Mouse (Mus musculus) intestine, embryonic 15.5 days (tissue): ENCODE measurements at regions not wholly inside any gene's neighbourhood (a gene's known extent, or its start where the extent isn't known, plus 50 kb on each side); places are given as distances from the start of the nearest gene placed in this dataset.

Experiments
- ATAC-seq: fragments of 200-750 bp; cut with Nextera tagmentation; 2 replicates; pipeline ENCODE4 v1.8.0; 2017; ENCODE audit warnings: moderate TSS enrichment, moderate library complexity
- H3K27ac ChIP-seq: fragments of 300-500 bp; sonication (generic); 2 replicates; pipeline ENCODE4 v1.5.1; 2015; ENCODE audit warnings: mild to moderate bottlenecking, inconsistent platforms
- H3K27me3 ChIP-seq: fragments of 300-500 bp; sonication (generic); replicated peaks from 2 replicates; pipeline ENCODE4 v1.6.1; 2015; ENCODE audit warnings: inconsistent platforms
- H3K36me3 ChIP-seq: fragments of 300-500 bp; sonication (generic); 2 replicates; pipeline ENCODE4 v1.6.1; 2015; ENCODE audit warnings: inconsistent platforms
- H3K4me1 ChIP-seq: fragments of 300-500 bp; sonication (generic); replicated peaks from 2 replicates; pipeline ENCODE4 v1.6.1; 2015; ENCODE audit warnings: inconsistent platforms
- H3K4me2 ChIP-seq: fragments of 300-500 bp; sonication (generic); replicated peaks from 2 replicates; pipeline ENCODE4 v1.6.1; 2015; ENCODE audit warnings: mild to moderate bottlenecking, inconsistent platforms
- H3K4me3 ChIP-seq: fragments of 300-500 bp; sonication (generic); replicated peaks from 2 replicates; pipeline ENCODE4 v1.5.1; 2015; ENCODE audit warnings: inconsistent platforms
- H3K9ac ChIP-seq: fragments of 300-500 bp; sonication (generic); 2 replicates; pipeline ENCODE4 v1.6.1; 2015; ENCODE audit warnings: inconsistent platforms
- H3K9me3 ChIP-seq: fragments of 300-500 bp; sonication (generic); 2 replicates; pipeline ENCODE4 v1.6.1; 2016; ENCODE audit warnings: inconsistent platforms
- WGBS: fragments of 180-500 bp; shearing (Covaris S2); methylation state at CpG from one replicate; pipeline ENCODE4 v1.1.7; 2015; 5-methylcytosine and 5-hydroxymethylcytosine counted together

- Histone ChIP-seq H3K4me1 (no peaks in the 10 kb centered on the region), H3K4me3 (no peak overlapping the region), H3K36me3 (no peaks in the 10 kb centered on the region), H3K9ac (no peak overlapping the region), H3K9me3 (no peaks in the 10 kb centered on the region), H3K4me2 (no peak overlapping the region), H3K27me3 (no peaks in the 10 kb centered on the region), H3K27ac (no peak overlapping the region)
- 56% methylated on average over 2 of the region's 2 CpGs for WGBS
- ATAC-seq = no peak
Observed at GRCm38 (mm10) chr1:187484821-187485220, 123.8 kb upstream of the Esrrg start.

GRCm38 (mm10) chr1:187487948-187488690 is 120.5 kb upstream of the Esrrg start:
- Histone ChIP-seq H3K27me3 (no peaks in the 10 kb centered on the region), H3K9ac (no peak overlapping the region), H3K4me2 (no peak overlapping the region), H3K27ac (no peak overlapping the region), H3K36me3 (no peaks in the 10 kb centered on the region), H3K4me1 (no peaks in the 10 kb centered on the region), H3K4me3 (no peak overlapping the region), H3K9me3 (no peaks in the 10 kb centered on the region)
- no peak for ATAC-seq
- WGBS = 89% methylated on average over 13 of the region's 13 CpGs

- H3K4me2 ChIP-seq = no peak overlapping the region
- H3K27me3 ChIP-seq = no peaks in the 10 kb centered on the region
- H3K9me3 ChIP-seq = no peaks in the 10 kb centered on the region
- no peaks in the 10 kb centered on the region for H3K4me1 ChIP-seq
- no peak for ATAC-seq
- 77% methylated on average over 3 of the region's 3 CpGs for WGBS
- no peak overlapping the region for H3K27ac ChIP-seq
- H3K4me3 ChIP-seq = no peak overlapping the region
- no peak overlapping the region for H3K9ac ChIP-seq
- H3K36me3 ChIP-seq = no peaks in the 10 kb centered on the region
Observed at GRCm38 (mm10) chr1:187489452-187489851, 119.1 kb upstream of the Esrrg start.

GRCm38 (mm10) chr1:187505368-187505767 is 103.2 kb upstream of the Esrrg start:
- H3K27me3 ChIP-seq = no peaks in the 10 kb centered on the region
- ATAC-seq = no peak
- H3K36me3 ChIP-seq = no peaks in the 10 kb centered on the region
- H3K4me3 ChIP-seq = no peak overlapping the region
- WGBS = 47% methylated on average over 9 of the region's 9 CpGs
- H3K4me1 ChIP-seq = 0 out of 2 replicates have a peak, but pooled peaks cover 3% of the 10 kb centered on the region
- no peak overlapping the region for H3K27ac ChIP-seq
- no peaks in the 10 kb centered on the region for H3K9me3 ChIP-seq
- no peak overlapping the region for H3K4me2 ChIP-seq
- H3K9ac ChIP-seq = no peak overlapping the region

DNA sequence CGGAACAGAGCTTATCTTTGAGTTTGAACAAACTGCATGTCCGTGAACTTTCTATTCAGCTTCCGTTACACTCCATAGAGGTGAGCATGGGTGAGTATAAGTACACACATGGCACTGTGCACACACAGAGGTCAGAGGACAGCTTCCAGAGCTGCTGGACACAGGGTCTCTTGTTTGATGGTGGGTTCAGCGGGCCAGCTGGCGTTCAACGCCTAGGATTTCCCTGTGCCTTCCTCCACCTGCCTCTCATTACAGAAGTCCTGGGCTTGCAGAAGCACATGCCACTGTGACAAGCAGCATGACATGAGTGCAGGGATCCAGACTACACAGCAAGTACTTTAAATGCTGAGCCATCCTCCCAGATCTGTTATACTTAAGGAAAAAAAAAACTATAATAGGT is 101.4 kb upstream of the Esrrg start:
- WGBS = 78% methylated on average over 6 of the region's 6 CpGs
- no peak overlapping the region for H3K9ac ChIP-seq
- no peaks in the 10 kb centered on the region for H3K9me3 ChIP-seq
- H3K36me3 ChIP-seq = no peaks in the 10 kb centered on the region
- H3K4me3 ChIP-seq = no peak overlapping the region
- ATAC-seq = no peak
- H3K27ac ChIP-seq = no peak overlapping the region
- no peak overlapping the region for H3K4me2 ChIP-seq
- H3K4me1 ChIP-seq = 0 out of 2 replicates have a peak, but pooled peaks cover 3% of the 10 kb centered on the region
- H3K27me3 ChIP-seq = no peaks in the 10 kb centered on the region

GRCm38 (mm10) chr1:187531349-187531922 is 77.2 kb upstream of the Esrrg start:
- Histone ChIP-seq H3K27me3 (no peaks in the 10 kb centered on the region), H3K36me3 (no peaks in the 10 kb centered on the region), H3K4me2 (no peak overlapping the region), H3K9me3 (no peaks in the 10 kb centered on the region), H3K9ac (no peak overlapping the region), H3K4me1 (no peaks in the 10 kb centered on the region), H3K27ac (no peak overlapping the region), H3K4me3 (no peak overlapping the region)
- ATAC-seq = no peak
- 88% methylated on average over 9 of the region's 9 CpGs for WGBS

GRCm38 (mm10) chr1:187536263-187536662 is 72.3 kb upstream of the Esrrg start:
- no peak for ATAC-seq
- 48% methylated on average over 5 of the region's 5 CpGs for WGBS

DNA sequence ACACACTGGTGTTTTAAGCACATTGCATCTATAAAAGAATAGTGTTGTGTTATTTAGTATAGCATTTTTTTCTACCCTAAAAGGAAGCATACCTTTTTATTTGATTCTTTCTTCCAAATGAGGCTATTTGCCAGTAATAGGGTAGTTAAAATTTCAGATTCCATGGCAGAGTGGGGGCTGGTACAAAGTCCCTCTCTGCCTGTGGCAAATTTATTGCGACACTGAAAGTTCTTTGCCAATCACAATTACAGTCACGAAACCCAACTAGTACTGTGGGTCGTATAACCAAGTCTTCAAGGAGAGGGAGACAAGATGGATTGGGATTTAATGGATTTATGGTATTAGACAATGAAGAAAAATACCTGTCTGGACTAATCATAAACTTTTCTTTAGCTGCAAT is 51.9 kb upstream of the Esrrg start:
- no peak for ATAC-seq

More at GRCm38 (mm10) chr1:187536263-187536662, 72.3 kb upstream of the Esrrg start:
- Histone ChIP-seq H3K4me3 (no peak overlapping the region), H3K27me3 (no peaks in the 10 kb centered on the region), H3K9ac (no peak overlapping the region), H3K4me1 (no peaks in the 10 kb centered on the region), H3K4me2 (no peak overlapping the region), H3K9me3 (no peaks in the 10 kb centered on the region), H3K36me3 (no peaks in the 10 kb centered on the region), H3K27ac (no peak overlapping the region)

More for the DNA sequence above, 51.9 kb upstream of the Esrrg start:
- Histone ChIP-seq H3K36me3 (no peaks in the 10 kb centered on the region), H3K9ac (no peak overlapping the region), H3K9me3 (no peaks in the 10 kb centered on the region), H3K4me3 (no peak overlapping the region), H3K4me2 (no peak overlapping the region), H3K27ac (no peak overlapping the region), H3K4me1 (no peaks in the 10 kb centered on the region), H3K27me3 (no peaks in the 10 kb centered on the region)
- 68% methylated on average over 3 of the region's 3 CpGs for WGBS
